ENCODE assay signal across 9 mouse cellular contexts in genomic region chr17:29251608-29252390, GRCm38 (mm10). TPM values are rescaled to one million over a fixed set of nuclear protein-coding genes. Genes with fewer than 3 reads are reported as not detected.
DNase-seq lines count a peak whose midpoint lies in the region; ATAC-seq lines count a peak whose summit lies in the region.
"Had no signal": no experiment of that assay in that cellular context is flagged by ENCODE, and none has a peak within 500 bp of the region (broad histone marks: within the 10 kb centered on the region; RNA-seq: fewer than 3 reads in every experiment).

No protein-coding gene starts in this region.

- H3K27ac ChIP-seq in limb, embryonic 13.5 days: peak overlapping the region; percentile 22; the same call in 1 of the 2 replicates
- no peak overlapping the region for H3K27ac ChIP-seq in limb, embryonic 10.5 days
- H3K27ac ChIP-seq in lung, embryonic 16.5 days (ENCODE audit: low read length): peak overlapping the region; percentile 84
- H3K27ac ChIP-seq in midbrain, embryonic 11.5 days (ENCODE audit: low read depth, low read length): no peak overlapping the region

- 0 out of 2 replicates have a peak, but pooled peaks have one; percentile 41 for ATAC-seq in limb, embryonic 13.5 days (ENCODE audit: low FRiP score, low read depth)
- peak; percentile 80 for ATAC-seq in lung, embryonic 16.5 days (ENCODE audit: low read depth)
- ATAC-seq in midbrain, embryonic 11.5 days (ENCODE audit: low FRiP score): no peak

- H3K36me3 ChIP-seq in limb, embryonic 13.5 days: peaks cover 79% of the 10 kb centered on the region
- peaks cover 84% of the 10 kb centered on the region for H3K36me3 ChIP-seq in limb, embryonic 10.5 days
- H3K36me3 ChIP-seq in lung, embryonic 16.5 days (ENCODE audit: control insufficient read depth, insufficient read depth, low read length): peaks cover 20% of the 10 kb centered on the region
- peaks cover 7% of the 10 kb centered on the region; the same call in 1 of the 2 replicates for H3K36me3 ChIP-seq in midbrain, embryonic 11.5 days (ENCODE audit: control insufficient read depth, insufficient read depth, low read length)

- H3K9me3 ChIP-seq in limb, embryonic 13.5 days: no peaks in the 10 kb centered on the region
- H3K9me3 ChIP-seq in limb, embryonic 10.5 days (replicated peaks): no peaks in the 10 kb centered on the region
- no peaks in the 10 kb centered on the region for H3K9me3 ChIP-seq in lung, embryonic 16.5 days (ENCODE audit: control insufficient read depth, low read length)
- H3K9me3 ChIP-seq in midbrain, embryonic 11.5 days (ENCODE audit: control insufficient read depth, low read length): no peaks in the 10 kb centered on the region

- H3K27me3 ChIP-seq in limb, embryonic 13.5 days: no peaks in the 10 kb centered on the region
- H3K27me3 ChIP-seq in limb, embryonic 10.5 days (ENCODE audit: low read depth, poor library complexity, severe bottlenecking): no peaks in the 10 kb centered on the region
- no peaks in the 10 kb centered on the region for H3K27me3 ChIP-seq in lung, embryonic 16.5 days (ENCODE audit: control insufficient read depth, insufficient read depth, low read depth, low read length)
- no peaks in the 10 kb centered on the region for H3K27me3 ChIP-seq in midbrain, embryonic 11.5 days (ENCODE audit: control insufficient read depth, insufficient read depth, low read length)

- intact Hi-C loops in heart, postnatal 25 days (cut with DNase I): no loop called here

- H3K4me2 ChIP-seq in limb, embryonic 13.5 days (replicated peaks): no peak overlapping the region
- H3K4me2 ChIP-seq in lung, embryonic 16.5 days (ENCODE audit: low read depth, low read length): no peak overlapping the region
- no peak overlapping the region for H3K4me2 ChIP-seq in midbrain, embryonic 11.5 days

- no peak for DNase-seq in limb, embryonic 10.5 days (ENCODE audit: low spot score)
- DNase-seq in brain, adult 2 months (ENCODE audit: low read depth, low spot score): peak; percentile 32
- DNase-seq in heart, postnatal 25 days (ENCODE audit: low spot score): peak; percentile 51
- no peak for DNase-seq in right cerebral cortex, adult 2 months (ENCODE audit: low spot score in 2 of 2)
- no peak for DNase-seq in layer of hippocampus, adult 9-10 months (ENCODE audit: low spot score)
- DNase-seq in midbrain, embryonic 11.5 days (ENCODE audit: low spot score, missing footprints): no peak

- 74% methylated on average over 15 of the region's 15 CpGs for WGBS in limb, embryonic 13.5 days
- 91% methylated on average over 15 of the region's 15 CpGs for WGBS in limb, embryonic 10.5 days
- WGBS in lung, embryonic 16.5 days: 46% methylated on average over 15 of the region's 15 CpGs
- WGBS in midbrain, embryonic 11.5 days: 91% methylated on average over 15 of the region's 15 CpGs

- H3K9ac ChIP-seq in limb, embryonic 13.5 days: no peak overlapping the region
- 0 out of 2 replicates have a peak overlapping the region, but pooled peaks have one; percentile 32 for H3K9ac ChIP-seq in lung, embryonic 16.5 days (ENCODE audit: low read length)
- H3K9ac ChIP-seq in midbrain, embryonic 11.5 days (ENCODE audit: low read length): no peak overlapping the region

- no peak overlapping the region for H3K4me3 ChIP-seq in limb, embryonic 13.5 days
- no peak overlapping the region for H3K4me3 ChIP-seq in limb, embryonic 10.5 days
- no peak overlapping the region for H3K4me3 ChIP-seq in lung, embryonic 16.5 days (ENCODE audit: low read length)
- H3K4me3 ChIP-seq in midbrain, embryonic 11.5 days (ENCODE audit: low read depth, low read length): no peak overlapping the region
- H3K4me3 ChIP-seq: erythroblast, embryonic 14.5 days had no signal

- H3K4me1 ChIP-seq in limb, embryonic 13.5 days: peaks cover 17% of the 10 kb centered on the region
- H3K4me1 ChIP-seq in limb, embryonic 10.5 days: peaks cover 13% of the 10 kb centered on the region
- peaks cover 41% of the 10 kb centered on the region for H3K4me1 ChIP-seq in lung, embryonic 16.5 days (replicated peaks; ENCODE audit: control insufficient read depth, insufficient read depth, low read length)
- no peaks in the 10 kb centered on the region for H3K4me1 ChIP-seq in midbrain, embryonic 11.5 days (ENCODE audit: control insufficient read depth, insufficient read depth, low read length)

RNA-seq across cellular contexts. Expression of gene Ppil1, which starts 12.2 kb away (rescaled TPM):
- polyA plus RNA-seq in limb, embryonic 13.5 days (2015; fragmentation: Nextera tagmentation; extraction: Ambion mirVana): 155 and 162 TPM in 2 replicates
- 239 and 250 TPM in 2 replicates for polyA plus RNA-seq in limb, embryonic 10.5 days (2016; fragmentation: Nextera tagmentation; extraction: Ambion mirVana)
- total RNA-seq in heart, postnatal 25 days (2021): 10 to 100 TPM; 29.0 to 29.6 TPM
- 144 and 145 TPM in 2 replicates for polyA plus RNA-seq in lung, embryonic 16.5 days (2015; fragmentation: Nextera tagmentation; extraction: Ambion mirVana)
- 163 and 170 TPM in 2 replicates for polyA plus RNA-seq in midbrain, embryonic 11.5 days (2014; fragmentation: Nextera tagmentation; extraction: Ambion mirVana)

RNA-seq across cellular contexts. Expression of gene Cpne5, which starts 13.8 kb away (rescaled TPM):
- polyA plus RNA-seq in limb, embryonic 13.5 days (2015; fragmentation: Nextera tagmentation; extraction: Ambion mirVana): 10.4 and 12.7 TPM in 2 replicates
- 2.0 and 3.2 TPM in 2 replicates for polyA plus RNA-seq in limb, embryonic 10.5 days (2016; fragmentation: Nextera tagmentation; extraction: Ambion mirVana)
- total RNA-seq in heart, postnatal 25 days (2021): 1 to 10 TPM; 5.1 to 5.6 TPM
- 3.6 and 5.0 TPM in 2 replicates for polyA plus RNA-seq in lung, embryonic 16.5 days (2015; fragmentation: Nextera tagmentation; extraction: Ambion mirVana)
- polyA plus RNA-seq in midbrain, embryonic 11.5 days (2014; fragmentation: Nextera tagmentation; extraction: Ambion mirVana): 7.4 TPM in 2 replicates

RNA-seq across cellular contexts. Expression of gene BC004004, which starts 16.8 kb away (rescaled TPM):
- 65.1 and 69.7 TPM in 2 replicates for polyA plus RNA-seq in limb, embryonic 13.5 days (2015; fragmentation: Nextera tagmentation; extraction: Ambion mirVana)
- 47.9 and 52.9 TPM in 2 replicates for polyA plus RNA-seq in limb, embryonic 10.5 days (2016; fragmentation: Nextera tagmentation; extraction: Ambion mirVana)
- total RNA-seq in heart, postnatal 25 days (2021): 100 to 1,000 TPM; 192 to 222 TPM
- polyA plus RNA-seq in lung, embryonic 16.5 days (2015; fragmentation: Nextera tagmentation; extraction: Ambion mirVana): 82.2 and 87.7 TPM in 2 replicates
- 68.4 and 74.6 TPM in 2 replicates for polyA plus RNA-seq in midbrain, embryonic 11.5 days (2014; fragmentation: Nextera tagmentation; extraction: Ambion mirVana)

Comparison
In these comparisons a context has a peak if more than half of its experiments do, and no peak if none do; other contexts are left out.
1. H3K27ac ChIP-seq: peak in limb, embryonic 13.5 days (single experiment) and lung, embryonic 16.5 days (single experiment); none in limb, embryonic 10.5 days (single experiment) and midbrain, embryonic 11.5 days (single experiment).
2. DNase-seq: peak in brain, adult 2 months (single experiment) and heart, postnatal 25 days (single experiment); none in limb, embryonic 10.5 days (single experiment), right cerebral cortex, adult 2 months (0 of 2), layer of hippocampus, adult 9-10 months (single experiment) and midbrain, embryonic 11.5 days (single experiment).